Mouse (Mus musculus) liver, postnatal 0 days (tissue): ENCODE results near the gene Eaf2.

ENCODE experiments used
- CTCF ChIP-seq: sonication (generic); IDR thresholded peaks from 2 replicates; pipeline ENCODE4 v1.5.1; 2016; ENCODE audit warnings: antibody characterized with exemption, low read depth
- EP300 ChIP-seq: IDR thresholded peaks from 2 replicates; pipeline ENCODE4 v1.6.1; 2016; ENCODE audit warnings: antibody characterized with exemption, low read depth, mild to moderate bottlenecking

DNA sequence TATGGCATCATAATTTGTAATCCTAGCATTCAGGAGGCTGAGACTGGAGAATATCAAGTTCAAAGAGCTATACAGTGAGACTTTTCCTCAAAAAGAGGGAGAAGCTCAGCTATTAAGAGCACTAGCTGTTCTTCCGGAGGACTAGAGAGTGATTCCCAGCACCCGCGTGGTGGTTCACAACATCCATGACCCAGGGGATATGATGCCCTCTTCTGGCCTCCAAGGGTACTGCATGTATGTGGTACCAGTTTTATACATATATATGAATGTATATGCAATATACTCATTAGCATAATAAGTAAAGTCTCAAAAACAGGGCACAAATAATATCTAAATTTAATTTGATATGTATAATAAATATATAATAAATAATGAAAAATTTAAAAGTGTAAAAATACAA is 72.4 kb downstream of the Eaf2 start:
- peak; percentile 50 for TF ChIP-seq CTCF
- TF ChIP-seq EP300 = no peak
